Mouse (Mus musculus): ENCODE measurements around the gene Tbc1d20. TPM values are rescaled to one million over a fixed set of nuclear protein-coding genes. Genes with fewer than 3 reads are reported as not detected.
"Not testable (repeated sequence)": the region's sequence is repeated elsewhere in the genome, so short reads cannot be mapped to it uniquely, and the experiment has no call there.

Tbc1d20 gene
- polyA plus RNA-seq, 1 experiment = 271 TPM

- Histone ChIP-seq H3K36me3 (ENCODE audit: control insufficient read depth, insufficient read depth, low read length) (no peaks in the 10 kb centered on the region), H3K4me3 (ENCODE audit: control insufficient read depth, low read depth, low read length) (no peak overlapping the region), H3K27me3 (ENCODE audit: control insufficient read depth, insufficient read depth, low read length) (peaks cover 3% of the 10 kb centered on the region; the same call in 1 of the 2 replicates), H3K27ac (ENCODE audit: control insufficient read depth, insufficient read depth, low read depth, low read length) (no peak overlapping the region), H3K4me1 (ENCODE audit: control insufficient read depth, insufficient read depth, low read length) (peaks cover 4% of the 10 kb centered on the region)
- TF ChIP-seq POLR2A (IDR thresholded peaks at IDR 0.05; ENCODE audit: control insufficient read depth, low read depth, low read length) = no peak
Observed at GRCm38 (mm10) chr2:152345393-152345792, 51.8 kb downstream of the Tbc1d20 start.

- TF ChIP-seq CTCF (IDR thresholded peaks at IDR 0.05; ENCODE audit: control insufficient read depth, insufficient read depth, insufficient replicate concordance, low read depth, low read length) (no peak), POLR2A (IDR thresholded peaks at IDR 0.05; ENCODE audit: control insufficient read depth, low read depth, low read length) (no peak)
- H3K4me3 ChIP-seq (ENCODE audit: control insufficient read depth, low read depth, low read length) = no peak overlapping the region
- no peaks in the 10 kb centered on the region for H3K36me3 ChIP-seq (ENCODE audit: control insufficient read depth, insufficient read depth, low read length)
- H3K27me3 ChIP-seq (ENCODE audit: control insufficient read depth, insufficient read depth, low read length) = peaks cover 3% of the 10 kb centered on the region; the same call in 1 of the 2 replicates
- peaks cover 4% of the 10 kb centered on the region for H3K4me1 ChIP-seq (ENCODE audit: control insufficient read depth, insufficient read depth, low read length)
- H3K27ac ChIP-seq (ENCODE audit: control insufficient read depth, insufficient read depth, low read depth, low read length) = no peak overlapping the region
Observed at GRCm38 (mm10) chr2:152346776-152347465, 53.3 kb downstream of the Tbc1d20 start.

DNA sequence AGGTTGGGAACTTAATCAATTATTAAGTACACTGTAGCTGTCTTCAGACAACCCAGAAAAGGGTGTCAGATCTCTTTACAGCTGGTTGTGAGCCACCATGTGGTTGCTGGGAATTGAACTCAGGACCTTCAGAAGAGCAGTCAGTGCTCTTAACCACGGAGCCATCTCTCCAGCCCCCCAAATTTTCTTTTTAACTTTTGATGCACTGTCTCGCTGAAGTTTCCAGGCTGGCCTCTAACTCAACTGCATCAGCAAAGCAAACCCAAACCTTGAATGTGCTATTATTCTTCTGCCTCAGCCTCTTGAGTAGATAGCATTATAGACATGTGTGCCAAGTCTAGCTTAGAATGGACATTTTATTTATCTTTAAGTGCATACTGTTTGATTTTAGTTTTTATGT, 54.1 kb downstream of the Tbc1d20 start:
- Histone ChIP-seq H3K36me3 (ENCODE audit: control insufficient read depth, insufficient read depth, low read length) (no peaks in the 10 kb centered on the region), H3K27ac (ENCODE audit: control insufficient read depth, insufficient read depth, low read depth, low read length) (no peak overlapping the region), H3K4me3 (ENCODE audit: control insufficient read depth, low read depth, low read length) (no peak overlapping the region), H3K27me3 (ENCODE audit: control insufficient read depth, insufficient read depth, low read length) (peaks cover 3% of the 10 kb centered on the region; the same call in 1 of the 2 replicates), H3K4me1 (ENCODE audit: control insufficient read depth, insufficient read depth, low read length) (peaks cover 4% of the 10 kb centered on the region)
- no peak for TF ChIP-seq POLR2A (IDR thresholded peaks at IDR 0.05; ENCODE audit: control insufficient read depth, low read depth, low read length)
- no peak for TF ChIP-seq CTCF (IDR thresholded peaks at IDR 0.05; ENCODE audit: control insufficient read depth, insufficient read depth, insufficient replicate concordance, low read depth, low read length)

DNA sequence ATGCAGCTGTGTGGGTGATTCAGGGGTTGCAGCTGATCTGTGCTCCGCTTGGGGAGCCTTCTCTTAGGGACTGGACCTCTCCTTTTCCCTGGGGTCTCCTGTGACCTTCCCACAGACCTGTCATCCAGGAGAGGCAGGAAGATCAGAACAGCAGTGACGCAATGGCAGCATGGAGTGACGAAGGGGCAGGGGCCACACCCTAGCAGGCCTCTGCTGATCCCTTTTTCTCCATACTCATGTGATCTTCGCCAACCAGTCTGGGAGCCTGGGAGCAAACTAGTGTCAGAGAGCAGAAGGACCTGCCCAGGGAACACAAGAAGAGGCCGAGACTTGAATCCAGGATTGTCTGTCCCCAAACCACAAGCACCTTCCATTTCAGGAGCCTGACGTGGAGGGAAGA, 55.6 kb downstream of the Tbc1d20 start:
- Histone ChIP-seq H3K4me3 (ENCODE audit: control insufficient read depth, low read depth, low read length) (no peak overlapping the region), H3K27me3 (ENCODE audit: control insufficient read depth, insufficient read depth, low read length) (no peaks in the 10 kb centered on the region), H3K4me1 (ENCODE audit: control insufficient read depth, insufficient read depth, low read length) (peaks cover 2% of the 10 kb centered on the region), H3K36me3 (ENCODE audit: control insufficient read depth, insufficient read depth, low read length) (no peaks in the 10 kb centered on the region), H3K27ac (ENCODE audit: control insufficient read depth, insufficient read depth, low read depth, low read length) (no peak overlapping the region)
- no peak for TF ChIP-seq POLR2A (IDR thresholded peaks at IDR 0.05; ENCODE audit: control insufficient read depth, low read depth, low read length)
- no peak for TF ChIP-seq CTCF (IDR thresholded peaks at IDR 0.05; ENCODE audit: control insufficient read depth, insufficient read depth, insufficient replicate concordance, low read depth, low read length)

DNA sequence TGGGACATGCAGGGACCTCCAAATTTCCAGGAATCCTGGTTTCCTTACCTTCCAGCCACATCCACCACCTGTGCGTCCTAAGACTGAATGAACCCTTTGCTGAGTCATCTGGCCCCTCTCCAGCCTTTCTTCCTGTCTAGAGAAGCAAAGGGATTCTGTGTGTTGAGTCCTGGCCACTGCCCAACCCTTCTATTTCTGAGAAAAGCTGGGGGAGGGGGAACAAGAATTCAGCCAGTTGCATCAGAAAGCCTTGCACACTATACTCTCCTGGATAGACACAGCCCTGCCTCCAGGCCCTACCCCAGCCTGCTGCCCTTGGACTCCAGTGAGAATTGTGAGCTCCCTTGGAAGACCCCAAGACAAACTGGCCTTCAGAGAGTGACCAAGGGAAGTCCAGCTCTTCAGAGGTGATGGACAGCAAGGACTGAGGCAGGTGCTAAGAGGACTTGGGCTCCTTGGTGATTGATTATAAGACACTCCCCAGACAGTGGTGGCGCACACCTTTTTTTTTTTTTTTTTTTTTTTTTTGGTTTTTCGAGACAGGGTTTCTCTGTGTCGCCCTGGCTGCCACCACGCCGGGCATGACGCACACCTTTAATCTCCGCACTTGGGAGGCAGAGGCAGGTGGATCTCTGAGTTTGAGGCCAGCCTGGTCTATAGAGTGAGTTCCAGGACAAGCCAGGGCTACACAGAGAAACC, 56.4 kb downstream of the Tbc1d20 start:
- Histone ChIP-seq H3K4me3 (ENCODE audit: control insufficient read depth, low read depth, low read length) (no peak overlapping the region), H3K27ac (ENCODE audit: control insufficient read depth, insufficient read depth, low read depth, low read length) (no peak overlapping the region)

GRCm38 (mm10) chr2:152357254-152357653, 63.6 kb downstream of the Tbc1d20 start:
- Histone ChIP-seq H3K27me3 (ENCODE audit: control insufficient read depth, insufficient read depth, low read length) (no peaks in the 10 kb centered on the region), H3K4me1 (ENCODE audit: control insufficient read depth, insufficient read depth, low read length) (no peaks in the 10 kb centered on the region), H3K36me3 (ENCODE audit: control insufficient read depth, insufficient read depth, low read length) (no peaks in the 10 kb centered on the region), H3K27ac (ENCODE audit: control insufficient read depth, insufficient read depth, low read depth, low read length) (no peak overlapping the region), H3K4me3 (ENCODE audit: control insufficient read depth, low read depth, low read length) (no peak overlapping the region)
- no peak for TF ChIP-seq POLR2A (IDR thresholded peaks at IDR 0.05; ENCODE audit: control insufficient read depth, low read depth, low read length)
- no peak for TF ChIP-seq CTCF (IDR thresholded peaks at IDR 0.05; ENCODE audit: control insufficient read depth, insufficient read depth, insufficient replicate concordance, low read depth, low read length)

More for the DNA sequence above, 56.4 kb downstream of the Tbc1d20 start:
- Histone ChIP-seq H3K4me1 (ENCODE audit: control insufficient read depth, insufficient read depth, low read length) (no peaks in the 10 kb centered on the region; the same call in 1 of the 2 replicates), H3K36me3 (ENCODE audit: control insufficient read depth, insufficient read depth, low read length) (no peaks in the 10 kb centered on the region), H3K27me3 (ENCODE audit: control insufficient read depth, insufficient read depth, low read length) (no peaks in the 10 kb centered on the region)
- TF ChIP-seq POLR2A (IDR thresholded peaks at IDR 0.05; ENCODE audit: control insufficient read depth, low read depth, low read length) (no peak), CTCF (IDR thresholded peaks at IDR 0.05; ENCODE audit: control insufficient read depth, insufficient read depth, insufficient replicate concordance, low read depth, low read length) (no peak)

DNA sequence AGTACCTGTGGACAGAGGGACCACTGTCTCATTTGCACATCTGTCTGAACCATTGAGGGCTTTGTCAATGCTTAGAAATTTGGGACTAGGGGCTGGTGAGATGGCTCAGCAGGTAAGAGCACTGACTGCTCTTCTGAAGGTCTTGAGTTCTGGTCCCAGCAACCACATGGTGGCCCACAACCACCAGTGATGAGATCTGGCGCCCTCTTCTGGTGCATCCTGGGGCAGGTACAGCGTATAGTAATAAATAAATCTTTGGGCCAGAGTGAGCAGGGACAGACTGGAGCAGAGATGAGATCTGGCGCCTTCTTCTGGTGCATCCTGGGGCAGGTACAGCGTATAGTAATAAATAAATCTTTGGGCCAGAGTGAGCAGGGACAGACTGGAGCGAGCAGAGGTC, 65.3 kb downstream of the Tbc1d20 start:
- H3K27me3 ChIP-seq (ENCODE audit: control insufficient read depth, insufficient read depth, low read length); H3K27ac ChIP-seq (ENCODE audit: control insufficient read depth, insufficient read depth, low read depth, low read length); H3K4me3 ChIP-seq (ENCODE audit: control insufficient read depth, low read depth, low read length); H3K36me3 ChIP-seq (ENCODE audit: control insufficient read depth, insufficient read depth, low read length); H3K4me1 ChIP-seq (ENCODE audit: control insufficient read depth, insufficient read depth, low read length): not testable (repeated sequence)
- TF ChIP-seq CTCF (IDR thresholded peaks at IDR 0.05; ENCODE audit: control insufficient read depth, insufficient read depth, insufficient replicate concordance, low read depth, low read length) = peak; percentile 43; the same call in 1 of the 2 replicates
